Mouse (Mus musculus): ENCODE measurements around the gene Zbtb16. TPM values are rescaled to one million over a fixed set of nuclear protein-coding genes. Genes with fewer than 3 reads are reported as not detected.

The Zbtb16 gene
- total RNA-seq, 2 experiments from 2014 or later = 77.6 to 92.0 TPM

- no peak for DNase-seq (ENCODE audit: low spot score in 2 of 2)
Observed at GRCm38 (mm10) chr9:48731651-48732536, 104.1 kb downstream of the Zbtb16 start.

- no peak for DNase-seq (ENCODE audit: low spot score in 2 of 2)
Observed at GRCm38 (mm10) chr9:48730446-48730979, 105.5 kb downstream of the Zbtb16 start.

- DNase-seq (ENCODE audit: low spot score in 2 of 2) = peak in 1 of 2 experiments; percentile 28
Observed at GRCm38 (mm10) chr9:48729471-48729870, 106.6 kb downstream of the Zbtb16 start.

- DNase-seq (ENCODE audit: low spot score in 2 of 2) = no peak
Observed at GRCm38 (mm10) chr9:48728731-48729123, 107.3 kb downstream of the Zbtb16 start.

- no peak for DNase-seq (ENCODE audit: low spot score in 2 of 2)
Observed at GRCm38 (mm10) chr9:48728083-48728730, 107.8 kb downstream of the Zbtb16 start.

- DNase-seq (ENCODE audit: low spot score in 2 of 2) = no peak
Observed at GRCm38 (mm10) chr9:48726341-48726740, 109.7 kb downstream of the Zbtb16 start.

GRCm38 (mm10) chr9:48725918-48726317 lies 110.1 kb downstream of the Zbtb16 start:
- no peak for DNase-seq (ENCODE audit: low spot score in 2 of 2)

GRCm38 (mm10) chr9:48725161-48725560 lies 110.9 kb downstream of the Zbtb16 start:
- no peak for DNase-seq (ENCODE audit: low spot score in 2 of 2)

- no peak for DNase-seq (ENCODE audit: low spot score in 2 of 2)
Observed at GRCm38 (mm10) chr9:48724733-48725132, 111.3 kb downstream of the Zbtb16 start.

GRCm38 (mm10) chr9:48723511-48724304 lies 112.3 kb downstream of the Zbtb16 start:
- DNase-seq (ENCODE audit: low spot score in 2 of 2) = peak; percentile 23 to 67

GRCm38 (mm10) chr9:48723025-48723424 lies 113.0 kb downstream of the Zbtb16 start:
- DNase-seq (ENCODE audit: low spot score in 2 of 2) = no peak

GRCm38 (mm10) chr9:48722261-48722920 lies 113.6 kb downstream of the Zbtb16 start:
- no peak for DNase-seq (ENCODE audit: low spot score in 2 of 2)

GRCm38 (mm10) chr9:48721655-48722054 lies 114.4 kb downstream of the Zbtb16 start:
- no peak for DNase-seq (ENCODE audit: low spot score in 2 of 2)

- DNase-seq (ENCODE audit: low spot score in 2 of 2) = no peak
Observed at GRCm38 (mm10) chr9:48721172-48721571, 114.8 kb downstream of the Zbtb16 start.

- DNase-seq (ENCODE audit: low spot score in 2 of 2) = no peak
Observed at GRCm38 (mm10) chr9:48720251-48720963, 115.6 kb downstream of the Zbtb16 start.

GRCm38 (mm10) chr9:48719619-48720018 lies 116.4 kb downstream of the Zbtb16 start:
- DNase-seq (ENCODE audit: low spot score in 2 of 2) = no peak

- DNase-seq (ENCODE audit: low spot score in 2 of 2) = no peak
Observed at GRCm38 (mm10) chr9:48716549-48716948, 119.5 kb downstream of the Zbtb16 start.

GRCm38 (mm10) chr9:48715042-48715441 lies 121.0 kb downstream of the Zbtb16 start:
- DNase-seq (ENCODE audit: low spot score in 2 of 2) = no peak

- DNase-seq (ENCODE audit: low spot score in 2 of 2) = no peak
Observed at GRCm38 (mm10) chr9:48713779-48714178, 122.2 kb downstream of the Zbtb16 start.

All from adrenal gland, adult 18-20 months (tissue).